Mouse (Mus musculus) MEL (cell line): Measurements from ENCODE around the gene Ift88. TPM values are rescaled to one million over a fixed set of nuclear protein-coding genes. Genes with fewer than 3 reads are reported as not detected.
A peak's percentile ranks its signal among the peaks of the same experiment; 100 is the strongest.

Experiments used
- DNase-seq: peaks from one replicate; pipeline ENCODE4 v3.0.0; 2011; ENCODE audit warnings: low read depth, low spot score
- H3K27ac ChIP-seq: 2 replicates; pipeline ENCODE4 v1.5.1; 2012; ENCODE audit warnings: low read depth, mild to moderate bottlenecking, control low read depth, low read length, moderate library complexity; ENCODE audit not compliant: control insufficient read depth
- H3K27me3 ChIP-seq, 2 experiments: fragments of 150-350 bp in 1 of 2; sonication (generic) in 1 of 2; 2 replicates each; pipeline ENCODE4 v1.6.1; 2012; ENCODE audit warnings: low read length in 2 of 2, mild to moderate bottlenecking in 2 of 2, improper control_type of control experiment in 1 of 2, moderate library complexity in 1 of 2; ENCODE audit not compliant: insufficient read depth in 2 of 2, control insufficient read depth in 1 of 2
- H3K36me3 ChIP-seq, 2 experiments: 2 replicates each; pipeline ENCODE4 v1.6.1; 2012 to 2014; ENCODE audit warnings: low read length in 2 of 2, improper control_type of control experiment in 1 of 2, inconsistent platforms in 1 of 2, mild to moderate bottlenecking in 1 of 2; ENCODE audit not compliant: insufficient read depth in 2 of 2, control insufficient read depth in 1 of 2
- H3K4me1 ChIP-seq, 2 experiments: fragments of 150-350 bp in 1 of 2; sonication (generic) in 1 of 2; 2 replicates each; pipeline ENCODE4 v1.6.1; 2012; ENCODE audit warnings: low read length in 2 of 2, improper control_type of control experiment in 1 of 2, mild to moderate bottlenecking in 1 of 2; ENCODE audit not compliant: insufficient read depth in 2 of 2, control insufficient read depth in 1 of 2
- H3K4me3 ChIP-seq, 2 experiments: fragments of 150-350 bp in 1 of 2; sonication (generic) in 1 of 2; 2 replicates each; pipeline ENCODE4 v1.5.1; 2012; ENCODE audit warnings: low read depth in 2 of 2, low read length in 2 of 2, mild to moderate bottlenecking in 2 of 2, moderate library complexity in 2 of 2, control low read depth in 1 of 2, improper control_type of control experiment in 1 of 2; ENCODE audit not compliant: control insufficient read depth in 1 of 2, insufficient read depth in 1 of 2
- H3K79me2 ChIP-seq: 2 replicates; pipeline ENCODE4 v1.6.1; 2012; ENCODE audit warnings: mild to moderate bottlenecking, low read length, moderate library complexity; ENCODE audit not compliant: control insufficient read depth, poor library complexity, insufficient read depth
- H3K9ac ChIP-seq: 2 replicates; pipeline ENCODE4 v1.6.1; 2012; ENCODE audit warnings: low read depth, mild to moderate bottlenecking, control low read depth, low read length, moderate library complexity; ENCODE audit not compliant: control insufficient read depth, poor library complexity, severe bottlenecking
- H3K9me3 ChIP-seq: fragments of 150-350 bp; sonication (generic); replicated peaks from 2 replicates; pipeline ENCODE4 v1.6.1; 2012; ENCODE audit warnings: mild to moderate bottlenecking, low read length, improper control_type of control experiment, moderate library complexity; ENCODE audit not compliant: insufficient read depth
- BHLHE40 ChIP-seq: IDR thresholded peaks from 2 replicates; pipeline ENCODE4 v1.6.1; 2012; ENCODE audit warnings: low read depth, mild to moderate bottlenecking, inconsistent platforms, low read length, improper control_type of control experiment, borderline replicate concordance
- CHD1 ChIP-seq: IDR thresholded peaks from 2 replicates; pipeline ENCODE4 v1.6.1; 2012; ENCODE audit warnings: low read depth, mild to moderate bottlenecking, inconsistent platforms, low read length, improper control_type of control experiment
- CHD2 ChIP-seq: IDR thresholded peaks from 2 replicates; pipeline ENCODE4 v1.6.1; 2011; ENCODE audit warnings: low read length, improper control_type of control experiment
- CTCF ChIP-seq, 3 experiments: IDR thresholded peaks in 2 of 3; conservative IDR thresholded peaks in 1 of 3; 2 replicates each; pipeline ENCODE4 v1.5.1; 2011 to 2012; ENCODE audit warnings: low read length in 3 of 3, low read depth in 2 of 3, mild to moderate bottlenecking in 2 of 3, improper control_type of control experiment in 1 of 3, inconsistent platforms in 1 of 3, mixed read lengths in 1 of 3, moderate library complexity in 1 of 3; ENCODE audit not compliant: control insufficient read depth in 1 of 3, insufficient read depth in 1 of 3, poor library complexity in 1 of 3, severe bottlenecking in 1 of 3
- E2F4 ChIP-seq: IDR thresholded peaks from 2 replicates; pipeline ENCODE4 v1.6.1; 2011; ENCODE audit warnings: low read depth, low read length, improper control_type of control experiment, borderline replicate concordance
- EP300 ChIP-seq, 2 experiments: IDR thresholded peaks; 2 replicates each; pipeline ENCODE4 v1.6.1; 2011; ENCODE audit warnings: improper control_type of control experiment in 2 of 2, low read length in 2 of 2, low read depth in 1 of 2, mild to moderate bottlenecking in 1 of 2
- ETS1 ChIP-seq: IDR thresholded peaks from 2 replicates; pipeline ENCODE4 v1.6.1; 2012; ENCODE audit warnings: low read depth, mild to moderate bottlenecking, inconsistent platforms, low read length, improper control_type of control experiment, moderate library complexity
- GABPA ChIP-seq: IDR thresholded peaks from 2 replicates; pipeline ENCODE4 v1.6.1; 2012; ENCODE audit warnings: low read depth, mild to moderate bottlenecking, inconsistent platforms, low read length, improper control_type of control experiment, moderate library complexity
- GATA1 ChIP-seq: IDR thresholded peaks from 2 replicates; pipeline ENCODE4 v1.6.1; 2011; ENCODE audit warnings: low read depth, low read length, improper control_type of control experiment
- HCFC1 ChIP-seq: IDR thresholded peaks from 2 replicates; pipeline ENCODE4 v1.6.1; 2012; ENCODE audit warnings: low read depth, mild to moderate bottlenecking, inconsistent platforms, low read length, improper control_type of control experiment, moderate library complexity
- JUND ChIP-seq: IDR thresholded peaks from 2 replicates; pipeline ENCODE4 v1.6.1; 2011; ENCODE audit warnings: low read depth, mild to moderate bottlenecking, improper control_type of control experiment, low read length
- KAT2A ChIP-seq: conservative IDR thresholded peaks from 2 replicates; pipeline ENCODE4 v1.6.1; 2012; ENCODE audit warnings: low read depth, low read length, improper control_type of control experiment, inconsistent platforms
- MAFK ChIP-seq: IDR thresholded peaks from 2 replicates; pipeline ENCODE4 v1.6.1; 2011; ENCODE audit warnings: low read depth, mild to moderate bottlenecking, low read length, improper control_type of control experiment, borderline replicate concordance
- MAX ChIP-seq: IDR thresholded peaks from 2 replicates; pipeline ENCODE4 v1.6.1; 2011; ENCODE audit warnings: low read length, improper control_type of control experiment
- MAZ ChIP-seq: IDR thresholded peaks from 2 replicates; pipeline ENCODE4 v1.6.1; 2012; ENCODE audit warnings: low read depth, mild to moderate bottlenecking, inconsistent platforms, low read length, improper control_type of control experiment
- MEF2A ChIP-seq: IDR thresholded peaks from 2 replicates; pipeline ENCODE4 v1.6.1; 2014; ENCODE audit warnings: low read depth, mild to moderate bottlenecking, inconsistent platforms, low read length, improper control_type of control experiment; ENCODE audit not compliant: poor library complexity, insufficient replicate concordance, severe bottlenecking; ENCODE audit errors: extremely low read depth
- MXI1 ChIP-seq: IDR thresholded peaks from 2 replicates; pipeline ENCODE4 v1.6.1; 2011; ENCODE audit warnings: mild to moderate bottlenecking, low read depth, low read length, improper control_type of control experiment
- MYB ChIP-seq: IDR thresholded peaks from 2 replicates; pipeline ENCODE4 v1.6.1; 2011; ENCODE audit warnings: mild to moderate bottlenecking, low read depth, low read length, improper control_type of control experiment
- MYC ChIP-seq: IDR thresholded peaks from 2 replicates; pipeline ENCODE4 v1.6.1; 2011; ENCODE audit warnings: low read depth, mild to moderate bottlenecking, low read length, improper control_type of control experiment, moderate library complexity
- NELFE ChIP-seq: IDR thresholded peaks from 2 replicates; pipeline ENCODE4 v1.6.1; 2011; ENCODE audit warnings: low read depth, low read length, improper control_type of control experiment
- NRF1 ChIP-seq: IDR thresholded peaks from 2 replicates; pipeline ENCODE4 v1.6.1; 2014; ENCODE audit warnings: low read depth, mild to moderate bottlenecking, inconsistent platforms, low read length, improper control_type of control experiment, moderate library complexity; ENCODE audit not compliant: poor library complexity, insufficient read depth, severe bottlenecking
- POLR2A ChIP-seq, 2 experiments: IDR thresholded peaks; 2 replicates each; pipeline ENCODE4 v1.6.1; 2011 to 2012; ENCODE audit warnings: low read length in 2 of 2, mild to moderate bottlenecking in 2 of 2, control low read depth in 1 of 2, improper control_type of control experiment in 1 of 2, low read depth in 1 of 2, moderate library complexity in 1 of 2; ENCODE audit not compliant: control insufficient read depth in 1 of 2, insufficient read depth in 1 of 2, poor library complexity in 1 of 2
- POLR2AphosphoS2 ChIP-seq: IDR thresholded peaks from 2 replicates; pipeline ENCODE4 v1.6.1; 2011; ENCODE audit warnings: low read length, improper control_type of control experiment
- POLR2AphosphoS5 ChIP-seq: IDR thresholded peaks from 2 replicates; pipeline ENCODE4 v1.6.1; 2012; ENCODE audit warnings: low read depth, borderline replicate concordance, mild to moderate bottlenecking, inconsistent platforms, low read length, moderate library complexity, mixed read lengths
- RAD21 ChIP-seq: IDR thresholded peaks from 2 replicates; pipeline ENCODE4 v1.6.1; 2011; ENCODE audit warnings: mild to moderate bottlenecking, low read depth, low read length, improper control_type of control experiment
- RCOR1 ChIP-seq: IDR thresholded peaks from 2 replicates; pipeline ENCODE4 v1.6.1; 2012; ENCODE audit warnings: low read depth, mild to moderate bottlenecking, inconsistent platforms, low read length, improper control_type of control experiment
- SMC3 ChIP-seq: IDR thresholded peaks from 2 replicates; pipeline ENCODE4 v1.6.1; 2011; ENCODE audit warnings: low read depth, low read length, improper control_type of control experiment
- TAL1 ChIP-seq: IDR thresholded peaks from 2 replicates; pipeline ENCODE4 v1.6.1; 2012; ENCODE audit warnings: mild to moderate bottlenecking, inconsistent platforms, low read length, moderate library complexity, mixed read lengths
- USF1 ChIP-seq: IDR thresholded peaks from 2 replicates; pipeline ENCODE4 v1.6.1; 2014; ENCODE audit warnings: low read depth, mild to moderate bottlenecking, inconsistent platforms, low read length, improper control_type of control experiment, moderate library complexity
- USF2 ChIP-seq, 2 experiments: IDR thresholded peaks; 2 replicates each; pipeline ENCODE4 v1.6.1; 2011 to 2012; ENCODE audit warnings: improper control_type of control experiment in 2 of 2, low read length in 2 of 2, borderline replicate concordance in 1 of 2, inconsistent platforms in 1 of 2, low read depth in 1 of 2, mild to moderate bottlenecking in 1 of 2; ENCODE audit not compliant: insufficient read depth in 1 of 2
- ZC3H11A ChIP-seq: IDR thresholded peaks from 2 replicates; pipeline ENCODE4 v1.6.1; 2012; ENCODE audit warnings: low read depth, mild to moderate bottlenecking, inconsistent platforms, low read length, improper control_type of control experiment
- ZKSCAN1 ChIP-seq: IDR thresholded peaks from 2 replicates; pipeline ENCODE4 v1.6.1; 2012; ENCODE audit warnings: low read depth, mild to moderate bottlenecking, inconsistent platforms, low read length, improper control_type of control experiment, moderate library complexity
- ZMIZ1 ChIP-seq: IDR thresholded peaks from 2 replicates; pipeline ENCODE4 v1.6.1; 2012; ENCODE audit warnings: low read depth, mild to moderate bottlenecking, inconsistent platforms, low read length, improper control_type of control experiment, moderate library complexity
- ZNF384 ChIP-seq: IDR thresholded peaks from 2 replicates; pipeline ENCODE4 v1.6.1; 2012; ENCODE audit warnings: low read depth, mild to moderate bottlenecking, inconsistent platforms, low read length, improper control_type of control experiment
- polyA plus RNA-seq, 2 experiments: library from polyadenylated mRNA; stranded (reverse) in 1 of 2; unstranded in 1 of 2; fragments of >175 nt in 1 of 2; fragments of >200 nt in 1 of 2; gene quantifications; 2 replicates each; pipeline versions ENCODE4 v1.2.1 to v1.2.4; 2012; ENCODE audit warnings: low replicate concordance in 2 of 2, low read depth in 1 of 2; ENCODE audit not compliant: insufficient read length in 2 of 2, insufficient read depth in 1 of 2, missing spikeins in 1 of 2
- total RNA-seq: library from RNA; depleted of rRNA; stranded (reverse); fragments of 300-350 nt; gene quantifications from 2 replicates; pipeline ENCODE4 v1.2.3, GENCODE M21; 2012; rRNA removed

The Ift88 gene
- 2.4 and 2.5 TPM in 2 replicates for total RNA-seq
- polyA plus RNA-seq, result 1 to 10 TPM in 1 of 2 experiments, not detected in 1; 5.1 TPM

DNA sequence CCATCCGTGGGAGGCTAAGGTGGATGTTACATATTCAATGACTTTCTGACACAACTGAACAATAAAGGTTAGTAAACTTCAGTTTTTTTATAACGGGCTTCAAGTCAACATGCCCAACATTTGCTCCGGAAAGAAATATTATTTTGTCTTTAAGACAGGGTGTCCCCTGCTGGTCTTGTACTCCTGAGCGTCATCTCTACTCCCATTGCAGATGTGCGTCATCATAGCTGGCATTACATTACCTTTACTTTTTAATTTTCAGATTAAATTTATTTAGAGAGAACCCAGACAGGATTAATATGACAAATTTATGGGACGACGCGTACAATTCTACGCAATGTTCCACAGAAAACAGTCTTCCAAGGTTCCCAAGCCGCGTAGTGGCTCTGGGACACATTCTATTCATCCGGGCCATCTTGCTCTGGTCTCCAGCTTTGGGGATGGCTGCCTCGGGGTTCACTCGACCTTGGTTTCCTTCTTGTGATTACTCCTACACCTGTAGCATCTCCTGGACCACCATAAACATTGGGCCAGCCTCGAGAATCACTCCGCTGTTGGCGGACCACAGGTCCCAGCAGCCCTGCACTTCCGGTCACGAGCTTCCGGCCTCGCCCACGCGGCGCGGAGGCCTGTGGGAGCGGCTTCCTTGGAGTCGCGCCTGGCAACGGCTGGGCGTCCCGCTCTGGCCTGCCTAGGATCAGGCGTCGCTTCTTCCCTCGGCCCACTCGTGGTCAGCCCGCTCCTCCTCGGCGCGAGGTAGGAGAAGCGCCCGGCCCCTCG lies at the start of gene Ift88:
Gene Ift88, plus strand, starts transcription at position 631 of the 780 bp plus-strand sequence.
- H3K27ac ChIP-seq, result 0 out of 2 replicates have a peak within 1 kb of the TSS, but pooled peaks have one; percentile 10
- H3K79me2 ChIP-seq, result no peaks in the 10 kb centered on the region; the same call in 1 of the 2 replicates
- DNase-seq, result peak; percentile 88
- H3K4me1 ChIP-seq, result peaks cover 0 to 3% of the 10 kb centered on the region in 2 experiments; a peak in 1 of 4 replicates
- H3K27me3 ChIP-seq, result peaks cover 10 to 11% of the 10 kb centered on the region in 2 experiments
- no peaks in the 10 kb centered on the region for H3K9me3 ChIP-seq
- peak within 1 kb of the TSS; percentile 95 to 97 for H3K4me3 ChIP-seq
- peaks cover 0 to 4% of the 10 kb centered on the region in 2 experiments; a peak in 2 of 4 replicates for H3K36me3 ChIP-seq
- peak within 1 kb of the TSS; percentile 90 for H3K9ac ChIP-seq
- peak; percentile 56 for TF ChIP-seq MAX
- 0 out of 4 replicates have a peak, but pooled peaks of 1 of the 2 experiments have one; percentile 11 for TF ChIP-seq EP300 (IDR thresholded peaks at IDR 0.05; ENCODE audit: low read depth in 1 of 2, low read length in 2 of 2)
- peak; percentile 95 for TF ChIP-seq KAT2A
- TF ChIP-seq MYC, result peak; percentile 37; the same call in 1 of the 2 replicates
- peak; percentile 23; the same call in 1 of the 2 replicates for TF ChIP-seq NRF1
- TF ChIP-seq ETS1, result 0 out of 2 replicates have a peak, but pooled peaks have one; percentile 3
- TF ChIP-seq GABPA, result no peak
- TF ChIP-seq ZMIZ1, result no peak; the same call in 1 of the 2 replicates
- TF ChIP-seq CTCF (IDR thresholded peaks at IDR 0.05 in 2 of 3, conservative IDR thresholded peaks at IDR 0.05 in 1 of 3; ENCODE audit: control insufficient read depth in 1 of 3, insufficient read depth in 1 of 3, low read depth in 2 of 3, low read length in 3 of 3, poor library complexity in 1 of 3, severe bottlenecking in 1 of 3), result no peak; a peak in 1 of 6 replicates
- TF ChIP-seq MYB, result no peak
- no peak for TF ChIP-seq JUND
- TF ChIP-seq MAFK, result no peak
- TF ChIP-seq POLR2AphosphoS5, result no peak
- TF ChIP-seq RCOR1, result no peak
- TF ChIP-seq E2F4, result no peak
- TF ChIP-seq POLR2A (IDR thresholded peaks at IDR 0.05; ENCODE audit: control insufficient read depth in 1 of 2, insufficient read depth in 1 of 2, low read depth in 1 of 2, low read length in 2 of 2, poor library complexity in 1 of 2), result peak; percentile 56 to 79; a peak in 3 of 4 replicates
- TF ChIP-seq SMC3, result 0 out of 2 replicates have a peak, but pooled peaks have one; percentile 5
- TF ChIP-seq BHLHE40, result no peak
- TF ChIP-seq CHD2, result no peak
- no peak for TF ChIP-seq CHD1
- TF ChIP-seq ZKSCAN1, result no peak
- no peak for TF ChIP-seq ZNF384
- TF ChIP-seq MXI1, result peak; percentile 91
- TF ChIP-seq ZC3H11A, result no peak
- TF ChIP-seq POLR2AphosphoS2, result peak; percentile 61; the same call in 1 of the 2 replicates
- TF ChIP-seq HCFC1, result peak; percentile 99
- TF ChIP-seq MAZ, result no peak
- no peak for TF ChIP-seq RAD21
- no peak for TF ChIP-seq TAL1
- TF ChIP-seq MEF2A, result no peak
- peak in 1 of 2 experiments; percentile 74; a peak in 3 of 4 replicates for TF ChIP-seq USF2 (IDR thresholded peaks at IDR 0.05; ENCODE audit: borderline replicate concordance in 1 of 2, insufficient read depth in 1 of 2, low read depth in 1 of 2, low read length in 2 of 2)
- peak; percentile 67 for TF ChIP-seq NELFE
- TF ChIP-seq USF1, result peak; percentile 97
- no peak for TF ChIP-seq GATA1
